22 mouse cellular contexts compared by ENCODE assay signal in genomic region chr14:26977500-26977899, GRCm38 (mm10). TPM values are rescaled to one million over a fixed set of nuclear protein-coding genes. Genes with fewer than 3 reads are reported as not detected.
DNase-seq lines count a peak whose midpoint lies in the region; ATAC-seq and TF ChIP-seq lines count a peak whose summit lies in the region.
"Had no signal": no experiment of that assay in that cellular context is flagged by ENCODE, and none has a peak within 500 bp of the region (broad histone marks: within the 10 kb centered on the region; RNA-seq: fewer than 3 reads in every experiment).

No protein-coding gene starts in this region.

- no peaks in the 10 kb centered on the region for H3K79me2 ChIP-seq in heart, adult 2 months (replicated peaks; ENCODE audit: control insufficient read depth, insufficient read depth, low read length)
- H3K79me2 ChIP-seq in MEL (ENCODE audit: control insufficient read depth, insufficient read depth, low read length, poor library complexity), result no peaks in the 10 kb centered on the region

- no peaks in the 10 kb centered on the region for H3K27me3 ChIP-seq in heart, adult 2 months (ENCODE audit: control insufficient read depth, insufficient read depth, low read length)
- H3K27me3 ChIP-seq in MEL (ENCODE audit: control insufficient read depth in 1 of 2, insufficient read depth in 2 of 2, low read length in 2 of 2), result peaks cover 3% of the 10 kb centered on the region in 2 experiments
- H3K27me3 ChIP-seq in limb, embryonic 10.5 days (ENCODE audit: low read depth, poor library complexity, severe bottlenecking), result no peaks in the 10 kb centered on the region
- H3K27me3 ChIP-seq: embryonic facial prominence, embryonic 12.5 days had no signal

- no peaks in the 10 kb centered on the region for H3K4me1 ChIP-seq in heart, adult 2 months (ENCODE audit: control insufficient read depth, insufficient read depth, low read length)
- peaks cover 3 to 10% of the 10 kb centered on the region in 2 experiments; a peak in 1 of 4 replicates for H3K4me1 ChIP-seq in MEL (ENCODE audit: control insufficient read depth in 1 of 2, insufficient read depth in 2 of 2, low read length in 2 of 2)
- peaks cover 18% of the 10 kb centered on the region for H3K4me1 ChIP-seq in limb, embryonic 10.5 days
- H3K4me1 ChIP-seq: embryonic facial prominence, embryonic 12.5 days had no signal

- no peak for TF ChIP-seq EP300 in heart, adult 2 months (IDR thresholded peaks at IDR 0.05; ENCODE audit: insufficient read depth, low read depth, low read length)
- no peak for TF ChIP-seq EP300 in MEL (IDR thresholded peaks at IDR 0.05; ENCODE audit: low read depth in 1 of 2, low read length in 2 of 2)

- no peak overlapping the region for H3K4me3 ChIP-seq in heart, adult 2 months
- no peak overlapping the region for H3K4me3 ChIP-seq in MEL (ENCODE audit: control insufficient read depth in 1 of 2, insufficient read depth in 1 of 2, low read depth in 2 of 2, low read length in 2 of 2)
- no peak overlapping the region for H3K4me3 ChIP-seq in limb, embryonic 10.5 days
- H3K4me3 ChIP-seq: embryonic facial prominence, embryonic 12.5 days; heart, embryonic 10.5 days; hindbrain, embryonic 13.5 days had no signal

- H3K36me3 ChIP-seq in heart, adult 2 months (ENCODE audit: control insufficient read depth, insufficient read depth, low read length), result no peaks in the 10 kb centered on the region
- H3K36me3 ChIP-seq in MEL (ENCODE audit: control insufficient read depth in 1 of 2, insufficient read depth in 2 of 2, low read length in 2 of 2), result no peaks in the 10 kb centered on the region
- 0 out of 2 replicates have a peak, but pooled peaks cover 3% of the 10 kb centered on the region for H3K36me3 ChIP-seq in limb, embryonic 10.5 days
- H3K36me3 ChIP-seq: embryonic facial prominence, embryonic 12.5 days; G1E; hindbrain, embryonic 13.5 days had no signal

- DNase-seq in heart, adult 11 months, result peak; percentile 55
- DNase-seq in heart, adult 2 months, result no peak
- DNase-seq in MEL (ENCODE audit: low read depth, low spot score) (peak; percentile 46), ZHBTc4 (ENCODE audit: low read depth, low spot score) (peak; percentile 47)
- no peak for DNase-seq in limb, embryonic 10.5 days (ENCODE audit: low spot score)
- DNase-seq in left cerebral cortex, adult 8-10 months (ENCODE audit: low spot score in 2 of 2), result no peak
- DNase-seq: adrenal gland, postnatal 25 days; cerebellum, adult 8-10 months; gastrocnemius, postnatal 10 days; heart, postnatal 10 days; heart, postnatal 4 days; kidney, adult 11 months; kidney, adult 9 months had no signal

- no peak for ATAC-seq in activated CD4-positive, CD25-positive, alpha-beta regulatory T cell, adult 4 months
- ATAC-seq: forebrain, embryonic 16.5 days; hindbrain, postnatal 0 days had no signal

- intact Hi-C loops in heart, adult 2 months (cut with DNase I), result loop anchor here (10.0 kb wide), 1 partner anchor 447 kb away; the partner anchor contains the start of gene Fam208a

- H3K27ac ChIP-seq in heart, adult 2 months, result no peak overlapping the region
- H3K27ac ChIP-seq in MEL (ENCODE audit: control insufficient read depth, low read depth, low read length), result no peak overlapping the region
- 0 out of 2 replicates have a peak overlapping the region, but pooled peaks have one; percentile 3 for H3K27ac ChIP-seq in limb, embryonic 10.5 days
- H3K27ac ChIP-seq: embryonic facial prominence, embryonic 12.5 days; hindbrain, embryonic 13.5 days; hindbrain, postnatal 0 days had no signal

- TF ChIP-seq RAD21 in MEL (IDR thresholded peaks at IDR 0.05; ENCODE audit: low read depth, low read length), result no peak

- 61% methylated on average over 2 of the region's 2 CpGs for WGBS in heart, adult 2 months
- 35% methylated on average over 2 of the region's 2 CpGs for WGBS in limb, embryonic 10.5 days

- no peak overlapping the region for H3K9ac ChIP-seq in heart, adult 2 months (ENCODE audit: low read depth, low read length)
- no peak overlapping the region for H3K9ac ChIP-seq in MEL (ENCODE audit: control insufficient read depth, low read depth, low read length, poor library complexity, severe bottlenecking)
- H3K9ac ChIP-seq: embryonic facial prominence, embryonic 12.5 days; hindbrain, embryonic 13.5 days had no signal

- TF ChIP-seq POLR2A in heart, adult 2 months (IDR thresholded peaks at IDR 0.05; ENCODE audit: insufficient read depth, low read depth, low read length), result no peak
- no peak for TF ChIP-seq POLR2A in MEL (IDR thresholded peaks at IDR 0.05; ENCODE audit: control insufficient read depth in 1 of 2, insufficient read depth in 1 of 2, low read depth in 1 of 2, low read length in 2 of 2, poor library complexity in 1 of 2)

- no peak for TF ChIP-seq CTCF in heart, adult 2 months (IDR thresholded peaks at IDR 0.05)
- TF ChIP-seq CTCF in MEL (IDR thresholded peaks at IDR 0.05 in 2 of 3, conservative IDR thresholded peaks at IDR 0.05 in 1 of 3; ENCODE audit: control insufficient read depth in 1 of 3, insufficient read depth in 1 of 3, low read depth in 2 of 3, low read length in 3 of 3, poor library complexity in 1 of 3, severe bottlenecking in 1 of 3), result no peak

- H3K9me3 ChIP-seq in MEL (replicated peaks; ENCODE audit: insufficient read depth, low read length), result no peaks in the 10 kb centered on the region
- H3K9me3 ChIP-seq in limb, embryonic 10.5 days (replicated peaks), result 0 out of 2 replicates have a peak, but pooled peaks cover 2% of the 10 kb centered on the region
- H3K9me3 ChIP-seq: G1E had no signal

TF ChIP-seq in MEL, 35 proteins besides CTCF, POLR2A, EP300 and RAD21:
- TF ChIP-seq ZMIZ1 (IDR thresholded peaks at IDR 0.05; ENCODE audit: low read depth, low read length), result no peak
- TF ChIP-seq GATA1 (IDR thresholded peaks at IDR 0.05; ENCODE audit: low read depth, low read length), result no peak
- TF ChIP-seq ZNF384 (IDR thresholded peaks at IDR 0.05; ENCODE audit: low read depth, low read length), result no peak
- no peak for TF ChIP-seq JUND (IDR thresholded peaks at IDR 0.05; ENCODE audit: low read depth, low read length)
- TF ChIP-seq SIN3A (IDR thresholded peaks at IDR 0.05; ENCODE audit: low read length), result no peak
- TF ChIP-seq MEF2A (IDR thresholded peaks at IDR 0.05; ENCODE audit: extremely low read depth, insufficient replicate concordance, low read depth, low read length, poor library complexity, severe bottlenecking), result no peak
- no peak for TF ChIP-seq ELF1 (IDR thresholded peaks at IDR 0.05; ENCODE audit: low read depth, low read length)
- no peak for TF ChIP-seq MAZ (IDR thresholded peaks at IDR 0.05; ENCODE audit: low read depth, low read length)

RNA-seq across cellular contexts. Expression of gene Appl1, which starts 6.5 kb away (rescaled TPM):
- total RNA-seq in heart, adult 2 months (2021), result 10 to 100 TPM; 18.9 to 19.5 TPM
- polyA plus RNA-seq in heart, adult 2 months (2012; rRNA removed), result 3.6 and 11.2 TPM in 2 replicates
- 2.5 and 3.2 TPM in 2 replicates for total RNA-seq in MEL (2012; rRNA removed)
- 1 to 10 TPM in 1 of 2 experiments, not detected in 1; 4.5 TPM for polyA plus RNA-seq in MEL (2012; ENCODE audit: insufficient read depth in 1 of 2, insufficient read length in 2 of 2, low read depth in 1 of 2, low replicate concordance in 2 of 2, missing spikeins in 1 of 2)
- polyA plus RNA-seq in limb, embryonic 10.5 days (2016; fragmentation: Nextera tagmentation; extraction: Ambion mirVana), result 27.0 and 33.1 TPM in 2 replicates
- polyA plus RNA-seq in activated CD4-positive, CD25-positive, alpha-beta regulatory T cell, adult 4 months (2017; shearing (Covaris generic)), result 10 to 100 TPM; 26.2 to 38.2 TPM
- 10 to 100 TPM; 53.5 to 69.9 (median 65.8) TPM for total RNA-seq in left cerebral cortex, adult 8-10 months (2022)

RNA-seq across cellular contexts. Expression of gene Hesx1, which starts 16.7 kb away (rescaled TPM):
- total RNA-seq in heart, adult 2 months (2021), result not detected
- polyA plus RNA-seq in heart, adult 2 months (2012; rRNA removed), result not detected in 2 replicates
- total RNA-seq in MEL (2012; rRNA removed), result not detected in 2 replicates
- not detected for polyA plus RNA-seq in MEL (2012; ENCODE audit: insufficient read depth in 1 of 2, insufficient read length in 2 of 2, low read depth in 1 of 2, low replicate concordance in 2 of 2, missing spikeins in 1 of 2)
- 0.50 and 0.59 TPM in 2 replicates for polyA plus RNA-seq in limb, embryonic 10.5 days (2016; fragmentation: Nextera tagmentation; extraction: Ambion mirVana)
- under 1 TPM in 1 of 2 experiments, not detected in 1; 0.88 TPM for polyA plus RNA-seq in activated CD4-positive, CD25-positive, alpha-beta regulatory T cell, adult 4 months (2017; shearing (Covaris generic))
- not detected for total RNA-seq in left cerebral cortex, adult 8-10 months (2022)
- total RNA-seq: G1E; gastrocnemius, postnatal 10 days; heart, postnatal 10 days; hindbrain, postnatal 0 days had no signal
- polyA plus RNA-seq: cortical plate, adult 2 months; forebrain, embryonic 16.5 days; frontal cortex, adult 2 months; G1E; hindbrain, embryonic 13.5 days had no signal

Comparison
In these comparisons a context has a peak if more than half of its experiments do, and no peak if none do; other contexts are left out.
1. DNase-seq: peak in heart, adult 11 months (single experiment), MEL (single experiment) and ZHBTc4 (single experiment); none in heart, adult 2 months (0 of 2), limb, embryonic 10.5 days (single experiment) and left cerebral cortex, adult 8-10 months (0 of 2).